Mouse (Mus musculus): ENCODE data around the gene Mfsd9. TPM values are rescaled to one million over a fixed set of nuclear protein-coding genes. Genes with fewer than 3 reads are reported as not detected.
A peak's percentile ranks its signal among the peaks of the same experiment; 100 is the strongest.

Gene Mfsd9
- 1.6 and 1.7 TPM in 2 replicates for polyA plus RNA-seq (2015; fragmentation: Nextera tagmentation; extraction: Ambion mirVana)

- Histone ChIP-seq H3K27me3 (ENCODE audit: control insufficient read depth, insufficient read depth, low read length) (no peaks in the 10 kb centered on the region), H3K4me3 (ENCODE audit: low read length) (peak within 1 kb of the TSS; percentile 82), H3K27ac (ENCODE audit: low read length) (peak within 1 kb of the TSS; percentile 7; the same call in 1 of the 2 replicates), H3K9ac (ENCODE audit: low read length) (peak within 1 kb of the TSS; percentile 76), H3K4me1 (ENCODE audit: control insufficient read depth, insufficient read depth, low read length) (peaks cover 9% of the 10 kb centered on the region), H3K36me3 (ENCODE audit: control insufficient read depth, insufficient read depth) (no peaks in the 10 kb centered on the region), H3K4me2 (ENCODE audit: low read depth, low read length) (peak within 1 kb of the TSS; percentile 91), H3K9me3 (replicated peaks; ENCODE audit: control insufficient read depth, low read length) (no peaks in the 10 kb centered on the region)
- peak; percentile 94 for ATAC-seq (replicated peaks; ENCODE audit: extremely low read depth, insufficient read depth, low FRiP score)
- WGBS = 5% methylated on average over 38 of the region's 38 CpGs
These were observed at the start of gene Mfsd9 for GRCm38 (mm10) chr1:40790324-40791141. TSS of gene Mfsd9 (minus strand) at chr1:40790687.

GRCm38 (mm10) chr1:40835468-40835867 lies 45.0 kb upstream of the Mfsd9 start:
- H3K9ac ChIP-seq (ENCODE audit: low read length) = no peak overlapping the region
- no peak overlapping the region for H3K4me2 ChIP-seq (ENCODE audit: low read depth, low read length)
- H3K36me3 ChIP-seq (ENCODE audit: control insufficient read depth, insufficient read depth) = no peaks in the 10 kb centered on the region
- no peaks in the 10 kb centered on the region for H3K27me3 ChIP-seq (ENCODE audit: control insufficient read depth, insufficient read depth, low read length)
- no peaks in the 10 kb centered on the region for H3K4me1 ChIP-seq (ENCODE audit: control insufficient read depth, insufficient read depth, low read length)
- WGBS = 76% methylated on average over 4 of the region's 4 CpGs
- H3K9me3 ChIP-seq (replicated peaks; ENCODE audit: control insufficient read depth, low read length) = no peaks in the 10 kb centered on the region
- no peak overlapping the region for H3K27ac ChIP-seq (ENCODE audit: low read length)
- no peak for ATAC-seq (replicated peaks; ENCODE audit: extremely low read depth, insufficient read depth, low FRiP score)
- H3K4me3 ChIP-seq (ENCODE audit: low read length) = no peak overlapping the region

- ATAC-seq (replicated peaks; ENCODE audit: extremely low read depth, insufficient read depth, low FRiP score) = no peak
- no peaks in the 10 kb centered on the region for H3K36me3 ChIP-seq (ENCODE audit: control insufficient read depth, insufficient read depth)
- WGBS = 77% methylated on average over 4 of the region's 4 CpGs
- H3K9me3 ChIP-seq (replicated peaks; ENCODE audit: control insufficient read depth, low read length) = no peaks in the 10 kb centered on the region
- no peak overlapping the region for H3K4me3 ChIP-seq (ENCODE audit: low read length)
- no peak overlapping the region for H3K4me2 ChIP-seq (ENCODE audit: low read depth, low read length)
- H3K4me1 ChIP-seq (ENCODE audit: control insufficient read depth, insufficient read depth, low read length) = peaks cover 10% of the 10 kb centered on the region
- no peak overlapping the region for H3K27ac ChIP-seq (ENCODE audit: low read length)
- H3K27me3 ChIP-seq (ENCODE audit: control insufficient read depth, insufficient read depth, low read length) = no peaks in the 10 kb centered on the region
- H3K9ac ChIP-seq (ENCODE audit: low read length) = no peak overlapping the region
These were observed 40.4 kb upstream of the Mfsd9 start for GRCm38 (mm10) chr1:40830712-40831507.

GRCm38 (mm10) chr1:40829213-40829914 lies 38.9 kb upstream of the Mfsd9 start:
- H3K27ac ChIP-seq (ENCODE audit: low read length) = peak overlapping the region; percentile 64
- 56% methylated on average over 10 of the region's 10 CpGs for WGBS
- H3K9ac ChIP-seq (ENCODE audit: low read length) = peak overlapping the region; percentile 20; the same call in 1 of the 2 replicates
- H3K4me2 ChIP-seq (ENCODE audit: low read depth, low read length) = no peak overlapping the region
- no peaks in the 10 kb centered on the region for H3K27me3 ChIP-seq (ENCODE audit: control insufficient read depth, insufficient read depth, low read length)
- peaks cover 14% of the 10 kb centered on the region for H3K4me1 ChIP-seq (ENCODE audit: control insufficient read depth, insufficient read depth, low read length)
- no peak overlapping the region for H3K4me3 ChIP-seq (ENCODE audit: low read length)
- no peaks in the 10 kb centered on the region for H3K9me3 ChIP-seq (replicated peaks; ENCODE audit: control insufficient read depth, low read length)
- H3K36me3 ChIP-seq (ENCODE audit: control insufficient read depth, insufficient read depth) = no peaks in the 10 kb centered on the region
- ATAC-seq (replicated peaks; ENCODE audit: extremely low read depth, insufficient read depth, low FRiP score) = peak; percentile 78

- no peak for ATAC-seq (replicated peaks; ENCODE audit: extremely low read depth, insufficient read depth, low FRiP score)
- Histone ChIP-seq H3K4me2 (ENCODE audit: low read depth, low read length) (no peak overlapping the region), H3K36me3 (ENCODE audit: control insufficient read depth, insufficient read depth) (no peaks in the 10 kb centered on the region), H3K4me1 (ENCODE audit: control insufficient read depth, insufficient read depth, low read length) (peaks cover 16% of the 10 kb centered on the region), H3K9ac (ENCODE audit: low read length) (no peak overlapping the region), H3K27ac (ENCODE audit: low read length) (no peak overlapping the region), H3K9me3 (replicated peaks; ENCODE audit: control insufficient read depth, low read length) (no peaks in the 10 kb centered on the region), H3K4me3 (ENCODE audit: low read length) (no peak overlapping the region), H3K27me3 (ENCODE audit: control insufficient read depth, insufficient read depth, low read length) (no peaks in the 10 kb centered on the region)
- WGBS = 53% methylated on average over 7 of the region's 7 CpGs
These were observed 35.3 kb upstream of the Mfsd9 start for GRCm38 (mm10) chr1:40825826-40826225.

GRCm38 (mm10) chr1:40824936-40825335 lies 34.4 kb upstream of the Mfsd9 start:
- Histone ChIP-seq H3K4me3 (ENCODE audit: low read length) (no peak overlapping the region), H3K4me1 (ENCODE audit: control insufficient read depth, insufficient read depth, low read length) (peaks cover 16% of the 10 kb centered on the region), H3K27ac (ENCODE audit: low read length) (no peak overlapping the region), H3K9ac (ENCODE audit: low read length) (no peak overlapping the region), H3K27me3 (ENCODE audit: control insufficient read depth, insufficient read depth, low read length) (no peaks in the 10 kb centered on the region), H3K4me2 (ENCODE audit: low read depth, low read length) (no peak overlapping the region), H3K9me3 (replicated peaks; ENCODE audit: control insufficient read depth, low read length) (no peaks in the 10 kb centered on the region), H3K36me3 (ENCODE audit: control insufficient read depth, insufficient read depth) (no peaks in the 10 kb centered on the region)
- WGBS = 68% methylated on average over 8 of the region's 8 CpGs
- no peak for ATAC-seq (replicated peaks; ENCODE audit: extremely low read depth, insufficient read depth, low FRiP score)

GRCm38 (mm10) chr1:40824517-40824916 lies 34.0 kb upstream of the Mfsd9 start:
- Histone ChIP-seq H3K4me1 (ENCODE audit: control insufficient read depth, insufficient read depth, low read length) (peaks cover 13% of the 10 kb centered on the region), H3K36me3 (ENCODE audit: control insufficient read depth, insufficient read depth) (no peaks in the 10 kb centered on the region), H3K9me3 (replicated peaks; ENCODE audit: control insufficient read depth, low read length) (no peaks in the 10 kb centered on the region), H3K4me2 (ENCODE audit: low read depth, low read length) (no peak overlapping the region), H3K4me3 (ENCODE audit: low read length) (no peak overlapping the region), H3K27ac (ENCODE audit: low read length) (no peak overlapping the region), H3K9ac (ENCODE audit: low read length) (no peak overlapping the region), H3K27me3 (ENCODE audit: control insufficient read depth, insufficient read depth, low read length) (no peaks in the 10 kb centered on the region)
- 40% methylated on average over 4 of the region's 4 CpGs for WGBS
- ATAC-seq (replicated peaks; ENCODE audit: extremely low read depth, insufficient read depth, low FRiP score) = no peak

- Histone ChIP-seq H3K4me1 (ENCODE audit: control insufficient read depth, insufficient read depth, low read length) (peaks cover 13% of the 10 kb centered on the region), H3K9ac (ENCODE audit: low read length) (no peak overlapping the region), H3K27me3 (ENCODE audit: control insufficient read depth, insufficient read depth, low read length) (no peaks in the 10 kb centered on the region), H3K36me3 (ENCODE audit: control insufficient read depth, insufficient read depth) (no peaks in the 10 kb centered on the region; the same call in 1 of the 2 replicates), H3K9me3 (replicated peaks; ENCODE audit: control insufficient read depth, low read length) (no peaks in the 10 kb centered on the region), H3K4me2 (ENCODE audit: low read depth, low read length) (no peak overlapping the region), H3K4me3 (ENCODE audit: low read length) (no peak overlapping the region), H3K27ac (ENCODE audit: low read length) (no peak overlapping the region)
- no peak for ATAC-seq (replicated peaks; ENCODE audit: extremely low read depth, insufficient read depth, low FRiP score)
- 69% methylated on average over 16 of the region's 16 CpGs for WGBS
These were observed 24.8 kb upstream of the Mfsd9 start for GRCm38 (mm10) chr1:40815071-40815845.
